In the genomic region with DNA sequence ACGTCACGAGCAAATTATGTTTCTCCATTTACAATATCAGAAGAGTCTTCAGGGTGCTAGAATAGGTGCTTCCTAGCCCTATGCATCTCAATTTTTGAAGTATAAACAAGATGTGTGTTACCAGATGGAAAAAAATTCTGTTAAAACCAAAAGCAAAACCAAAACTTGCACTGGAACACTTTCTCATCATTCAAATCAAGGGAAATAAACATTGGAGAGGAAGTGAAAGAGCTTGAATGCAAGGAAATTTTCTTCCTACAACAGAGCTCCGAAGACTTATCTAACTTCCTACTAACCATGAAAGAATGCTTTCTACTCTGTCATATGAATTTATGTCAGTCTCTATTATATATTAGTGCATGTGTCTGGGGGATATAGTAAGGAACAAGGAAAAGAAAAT, we compare ENCODE assay signal across 1 mouse cellular context.
TF ChIP-seq lines count a peak whose summit lies in the region.

No protein-coding gene starts in this region.

TF ChIP-seq in CH12.LX, 34 proteins besides CTCF, POLR2A, EP300 and RAD21:
- TF ChIP-seq ZNF384 (IDR thresholded peaks at IDR 0.05; ENCODE audit: low read depth, low read length) (0 out of 2 replicates have a peak, but pooled peaks have one; percentile 12), TCF12 (IDR thresholded peaks at IDR 0.05; ENCODE audit: low read depth, low read length) (no peak), TBP (conservative IDR thresholded peaks at IDR 0.05; ENCODE audit: low read depth, low read length) (no peak), IRF4 (IDR thresholded peaks at IDR 0.05; ENCODE audit: low read depth, low read length) (peak; percentile 82), ETS1 (conservative IDR thresholded peaks at IDR 0.05; ENCODE audit: low read depth, low read length) (peak; percentile 84)
